Mouse (Mus musculus): ENCODE data around the gene Gm20518.

Gene Gm20518

DNA sequence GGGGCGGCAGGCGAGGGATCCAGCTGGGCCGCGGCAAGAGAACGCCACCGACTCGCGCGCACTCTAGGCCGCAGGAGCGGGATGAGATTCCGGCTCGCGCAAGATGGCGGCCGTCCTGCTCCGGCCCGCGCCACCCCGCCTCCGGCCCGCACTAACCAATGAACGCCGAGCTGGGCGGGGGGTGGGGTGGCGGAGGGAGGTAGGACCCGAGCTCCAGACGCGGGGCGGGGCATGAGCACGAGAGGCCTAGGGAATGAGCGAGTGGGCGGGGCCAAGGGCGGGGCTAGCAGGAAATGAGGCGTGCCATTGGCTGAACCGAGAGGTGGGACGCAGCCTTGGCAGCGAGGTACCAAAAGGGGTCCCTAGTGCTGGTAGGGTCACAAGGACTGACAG lies at the start of gene Gm20518:
Gene Gm20518 (minus strand): TSS at position 105 of the 393 bp plus-strand sequence.
- DNase-seq (ENCODE audit: low read depth): peak; percentile 97

DNA sequence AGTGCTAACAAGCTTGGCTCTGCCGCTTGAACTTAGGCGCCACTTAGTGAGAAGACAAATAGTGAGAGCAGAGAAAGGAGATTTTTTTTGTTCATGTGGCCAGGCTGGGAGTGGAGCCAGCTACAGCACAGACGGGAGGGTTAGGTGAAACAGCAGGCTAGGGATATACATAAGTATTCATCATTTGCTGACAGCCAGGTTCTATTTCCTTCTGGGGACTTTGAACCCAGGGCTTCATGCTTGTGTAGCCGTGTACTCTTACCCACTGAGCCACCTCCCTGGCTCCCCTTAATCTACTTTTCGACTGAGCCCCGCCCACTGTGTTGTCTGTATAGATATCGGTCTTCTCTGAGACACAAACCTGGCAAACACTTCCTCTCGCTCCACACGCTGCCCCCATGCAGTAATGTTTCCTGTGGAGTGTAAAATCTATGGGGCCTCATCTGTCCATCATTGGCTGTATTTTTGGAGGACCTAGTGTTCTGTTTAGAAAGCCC lies 47.8 kb upstream of the Gm20518 start:
- DNase-seq (ENCODE audit: low read depth): no peak

DNA sequence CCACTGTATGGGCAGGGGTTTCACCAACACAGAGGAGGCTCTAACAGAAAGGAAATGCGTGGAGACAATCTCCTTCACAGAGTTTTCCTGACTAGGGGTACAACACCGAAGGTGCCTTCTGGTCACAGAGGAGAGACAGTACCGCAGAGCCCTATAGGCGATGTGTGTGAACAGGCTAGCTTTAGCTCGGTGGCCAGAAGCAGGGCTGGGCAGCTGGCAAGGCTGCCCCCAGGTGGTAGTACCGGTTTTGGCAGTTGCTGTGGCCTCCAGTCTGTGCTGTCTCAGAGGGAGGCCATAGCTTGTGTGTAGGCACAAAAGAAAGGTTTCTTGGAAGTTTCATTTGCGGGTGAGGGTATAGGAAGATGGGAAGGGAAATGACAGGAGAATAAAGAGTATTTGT lies 47.4 kb upstream of the Gm20518 start:
- DNase-seq (ENCODE audit: low read depth): peak; percentile 82

DNA sequence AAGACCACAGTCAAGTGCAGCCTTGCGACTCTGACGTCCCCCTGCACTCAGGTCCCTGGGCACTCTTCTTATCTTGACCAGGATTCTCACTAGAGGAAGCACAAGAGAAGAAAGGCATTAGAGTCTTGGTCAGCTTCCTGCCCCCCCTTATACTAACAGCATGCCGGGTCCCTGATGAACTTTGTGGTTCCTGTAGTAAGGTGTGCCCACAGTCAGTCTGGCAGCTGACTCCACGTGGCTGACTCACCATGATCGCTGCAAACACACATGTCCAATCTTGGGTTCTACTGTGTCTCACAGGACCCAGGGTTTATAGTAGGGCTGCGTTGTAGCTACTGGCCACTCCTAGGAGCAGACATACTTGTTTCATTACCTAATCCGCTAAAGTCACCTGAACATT lies 46.7 kb upstream of the Gm20518 start:
- no peak for DNase-seq (ENCODE audit: low read depth)

DNA sequence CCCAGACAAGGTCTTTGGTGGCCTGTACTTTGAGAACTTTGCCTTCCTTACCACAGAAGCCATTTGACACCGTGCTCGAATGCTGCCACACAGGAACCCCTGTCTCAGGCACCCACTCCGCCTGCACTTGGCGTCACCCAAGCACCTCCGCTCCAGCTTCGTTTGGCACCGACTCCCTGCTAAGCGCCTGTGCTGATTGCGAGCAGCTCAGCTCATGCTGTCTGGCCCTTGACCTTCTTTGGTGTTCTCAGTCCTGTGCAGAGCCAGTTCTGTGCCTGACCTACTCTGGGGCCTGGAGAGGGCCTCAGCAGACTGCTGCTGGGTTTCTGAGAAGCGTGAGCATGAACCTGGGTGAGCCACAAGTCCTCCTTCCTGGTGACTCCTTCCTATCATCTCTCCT lies 45.3 kb upstream of the Gm20518 start:
- no peak for DNase-seq (ENCODE audit: low read depth)

DNA sequence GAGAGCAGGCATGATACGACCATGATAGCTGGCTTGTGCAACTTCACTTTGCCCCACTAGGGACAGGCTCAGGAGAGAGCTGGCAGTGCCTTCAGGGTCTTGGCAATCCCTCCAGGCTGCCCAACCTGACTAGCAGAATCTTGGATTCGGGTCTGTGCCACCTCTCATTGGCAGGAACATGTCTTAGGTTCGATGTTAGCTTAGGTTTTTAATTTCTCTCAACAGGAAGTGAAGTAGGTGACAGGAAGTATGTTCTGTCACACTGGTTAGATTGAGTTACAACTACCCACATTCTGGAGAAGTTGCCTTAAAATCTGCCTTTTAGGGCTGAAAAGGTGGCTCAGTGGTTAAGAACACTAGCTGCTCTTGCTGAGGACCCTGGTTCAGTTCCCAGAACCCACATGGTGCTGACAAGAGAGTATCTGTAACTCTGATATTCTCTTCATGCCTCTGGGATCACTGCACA lies 43.0 kb upstream of the Gm20518 start:
- peak; percentile 46 for DNase-seq (ENCODE audit: low read depth)

DNA sequence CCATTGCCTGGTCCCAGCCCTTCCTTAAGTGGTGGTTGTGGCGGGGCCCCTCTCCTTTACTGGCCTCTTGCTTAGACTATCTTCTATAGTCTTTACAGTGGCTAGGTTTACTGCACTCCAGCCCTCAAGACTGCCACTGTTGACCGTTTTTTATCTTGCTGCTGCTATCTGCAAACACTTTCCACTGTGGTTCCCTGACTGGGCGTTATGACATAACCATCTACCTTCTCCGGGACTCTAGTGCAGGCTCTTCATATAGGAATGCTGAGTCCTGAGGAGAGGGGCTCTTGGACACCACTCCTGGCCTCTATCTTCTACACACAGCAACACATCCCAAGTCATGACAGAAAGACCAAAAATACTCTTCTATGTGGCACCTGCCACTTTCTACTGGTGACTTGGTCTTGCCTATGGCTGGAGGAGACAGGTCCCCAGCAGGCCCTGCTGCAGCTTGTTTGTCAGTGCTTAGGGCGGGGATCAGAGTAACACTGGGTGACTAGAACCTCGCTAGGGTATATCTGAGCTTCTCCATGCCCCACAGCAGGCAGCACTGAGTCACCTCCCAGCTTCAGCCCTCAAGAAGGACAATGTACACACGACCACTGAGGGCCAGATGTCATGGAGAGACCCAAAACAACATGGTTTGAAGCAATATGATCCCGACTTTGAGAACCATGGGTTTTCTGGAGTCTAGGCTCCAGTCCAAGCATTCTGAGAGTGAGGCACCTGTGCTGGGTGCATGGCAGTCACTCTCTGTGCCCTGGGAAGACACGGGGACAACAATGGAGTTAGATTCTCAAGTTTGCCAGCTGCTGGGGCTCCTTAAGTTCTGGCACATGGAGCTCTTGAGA lies 42.3 kb upstream of the Gm20518 start:
- no peak for DNase-seq (ENCODE audit: low read depth)

DNA sequence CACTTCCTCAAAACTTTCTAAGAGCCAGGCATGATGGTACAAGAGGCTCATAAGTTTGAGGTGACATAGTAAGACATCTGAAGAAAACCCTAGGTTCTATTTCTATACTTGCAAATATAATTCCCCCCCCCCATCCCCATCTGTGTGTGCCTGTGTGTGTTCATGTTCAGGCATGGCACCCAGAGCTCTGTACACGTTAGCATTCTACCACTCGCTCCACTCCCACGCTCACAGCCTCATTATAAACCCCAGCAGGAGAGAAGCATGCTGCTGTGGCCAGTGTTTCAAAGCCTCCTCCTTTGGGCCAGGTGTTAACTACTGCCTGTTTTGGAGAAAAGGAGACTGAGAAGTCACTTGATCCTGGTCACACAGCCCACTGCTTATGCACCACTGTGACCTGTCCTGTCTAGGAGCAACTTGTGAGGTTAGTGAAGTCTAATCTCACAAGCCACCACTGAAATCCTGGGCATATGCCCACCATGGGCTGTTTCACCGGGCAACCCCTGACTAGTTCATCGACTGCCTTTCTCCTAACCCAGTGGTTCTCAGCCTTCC lies 40.5 kb upstream of the Gm20518 start:
- DNase-seq (ENCODE audit: low read depth): no peak

DNA sequence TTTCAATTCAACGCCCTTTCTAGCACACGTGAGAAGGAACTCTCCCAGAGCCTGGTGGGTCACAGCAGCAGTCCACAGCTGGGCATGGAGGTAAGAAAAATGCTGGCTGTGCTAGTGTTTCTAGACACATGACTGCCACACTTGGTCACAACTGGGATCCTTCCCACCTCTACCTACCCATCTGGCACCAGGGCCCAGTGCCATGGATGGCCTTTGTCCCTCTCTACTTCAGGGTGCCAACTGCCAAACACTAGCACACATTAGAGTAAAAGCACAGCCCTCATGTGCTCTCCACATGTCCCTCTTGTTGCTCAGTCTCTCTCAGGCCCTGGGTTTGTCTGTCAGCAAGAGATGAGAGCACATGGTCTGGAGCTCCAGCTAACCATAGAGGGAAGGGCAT lies 38.2 kb upstream of the Gm20518 start:
- DNase-seq (ENCODE audit: low read depth): no peak

DNA sequence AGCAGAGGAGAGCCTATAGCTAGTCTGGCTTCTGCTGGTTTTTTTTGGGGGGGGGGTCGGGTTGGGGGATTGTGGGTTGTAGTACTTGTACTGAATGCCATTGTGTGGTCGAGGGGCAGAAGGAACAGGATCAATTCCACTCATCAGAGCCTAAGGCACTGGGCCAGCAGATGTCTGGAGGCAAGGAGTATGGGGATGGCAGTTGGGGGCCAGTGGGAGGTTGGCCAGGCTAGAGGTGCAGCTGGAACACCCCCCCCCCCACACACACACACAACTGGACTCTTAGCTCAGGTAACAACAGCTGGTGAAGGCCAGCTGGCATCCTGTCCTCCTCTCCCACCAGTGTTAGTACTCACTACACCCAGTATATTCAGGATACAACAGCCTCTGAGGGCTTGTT lies 37.7 kb upstream of the Gm20518 start:
- no peak for DNase-seq (ENCODE audit: low read depth)

DNA sequence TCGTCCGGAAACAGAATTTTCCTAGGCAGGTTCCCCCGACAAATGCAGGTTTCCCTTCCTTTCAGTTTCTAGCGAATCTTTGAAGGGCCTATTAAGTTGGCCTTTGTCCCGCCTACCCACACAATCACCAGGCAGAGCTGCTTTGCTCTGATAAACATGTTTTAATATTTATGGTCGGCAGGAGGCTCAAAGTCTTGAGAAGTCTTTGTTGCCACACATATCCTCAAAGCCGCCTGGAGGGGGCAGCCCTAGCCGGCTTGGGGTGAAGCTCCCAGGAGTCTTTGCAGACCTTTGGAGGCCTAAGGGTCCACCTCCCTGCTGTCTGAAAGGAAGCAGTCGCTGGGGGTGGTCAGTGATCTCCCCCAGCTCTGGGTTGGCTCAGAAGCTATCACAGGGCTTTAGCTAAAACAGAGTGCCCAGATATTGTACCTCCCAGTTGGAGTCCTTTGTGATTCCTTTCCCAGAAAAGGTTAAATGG lies 37.2 kb upstream of the Gm20518 start:
- peak; percentile 89 for DNase-seq (ENCODE audit: low read depth)

DNA sequence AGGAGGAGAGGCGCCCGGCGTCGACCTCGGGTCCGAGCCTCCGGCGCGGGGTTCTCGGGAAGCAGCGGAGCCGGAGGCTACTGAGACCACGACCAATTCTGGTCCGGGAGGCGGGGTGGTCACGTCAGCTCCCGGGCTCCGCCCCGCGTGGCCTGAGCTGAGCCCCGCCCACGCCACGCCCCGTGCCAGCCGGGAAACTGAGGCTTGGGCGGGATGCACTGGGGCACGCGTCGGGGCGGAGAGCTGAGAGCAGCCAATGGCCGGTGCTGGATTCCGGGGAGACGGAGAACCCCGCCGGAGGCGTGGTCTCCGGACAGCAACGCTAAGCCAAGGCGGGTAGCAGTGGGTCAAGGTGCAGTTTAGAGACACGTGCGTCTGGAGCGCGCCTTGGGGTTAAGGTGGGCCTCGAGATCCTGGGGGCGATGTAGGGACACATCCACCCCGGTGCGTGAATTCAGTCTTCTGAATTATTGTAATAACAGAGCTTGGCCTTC lies 36.7 kb upstream of the Gm20518 start, which contains the start of gene Slc25a1:
Gene Slc25a1 (minus strand): TSS at position 133 of the 494 bp plus-strand sequence.
- DNase-seq (ENCODE audit: low read depth): peak; percentile 59

DNA sequence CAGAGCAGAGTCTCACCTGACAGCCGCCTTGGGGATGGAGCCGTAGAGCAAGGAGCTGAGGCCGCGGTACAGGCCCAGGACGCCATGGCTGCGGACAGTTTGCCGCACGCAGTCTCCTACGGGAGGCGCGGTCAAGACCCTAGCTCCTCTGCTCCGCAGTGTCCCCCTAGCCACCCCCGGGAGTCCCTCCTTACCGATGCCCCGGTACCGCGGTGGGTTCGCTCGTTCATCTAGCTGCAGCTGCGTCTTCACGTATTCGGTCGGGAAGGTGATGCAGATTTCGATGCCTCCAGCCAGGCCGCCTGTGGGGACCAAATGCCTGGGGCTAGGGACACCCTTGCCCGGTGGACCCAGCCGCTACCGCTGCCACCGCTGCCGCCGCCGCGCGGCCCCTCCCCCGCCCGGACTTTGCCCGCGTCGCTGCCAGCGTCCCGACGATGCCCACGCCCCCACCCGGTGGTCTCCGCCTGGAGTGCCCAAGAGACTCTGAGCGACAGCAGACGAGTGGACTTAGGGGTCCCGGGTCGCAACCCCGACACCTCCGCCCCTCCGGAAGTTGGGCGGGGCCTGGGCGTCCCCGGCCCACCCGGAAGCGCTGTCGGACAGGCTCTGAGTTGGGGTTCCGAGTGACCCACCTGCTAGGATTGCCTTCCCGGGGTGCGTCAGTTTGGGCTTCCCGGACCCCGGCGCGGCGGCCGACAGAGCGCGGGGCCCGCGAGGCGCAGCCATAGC lies 36.0 kb upstream of the Gm20518 start:
- DNase-seq (ENCODE audit: low read depth): peak; percentile 50

DNA sequence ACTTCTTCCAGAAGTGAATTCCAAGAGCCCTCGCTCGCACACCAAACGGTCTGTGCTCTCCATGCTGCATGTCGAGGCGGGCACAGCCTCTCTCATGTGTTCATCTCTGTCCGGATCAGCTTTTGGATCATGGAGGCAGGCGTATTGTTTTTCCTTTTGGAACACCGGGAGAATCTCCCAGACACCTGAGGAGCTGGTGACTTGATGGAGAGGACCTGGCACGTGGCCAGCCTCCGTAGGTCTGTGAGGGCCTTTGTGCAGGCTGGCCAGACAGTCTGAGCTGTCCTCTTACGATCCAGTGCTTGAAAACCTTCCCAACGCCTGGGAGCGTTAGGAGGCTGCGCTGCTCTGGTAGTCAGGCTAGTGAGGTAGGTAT lies 30.7 kb upstream of the Gm20518 start:
- DNase-seq (ENCODE audit: low read depth): no peak

DNA sequence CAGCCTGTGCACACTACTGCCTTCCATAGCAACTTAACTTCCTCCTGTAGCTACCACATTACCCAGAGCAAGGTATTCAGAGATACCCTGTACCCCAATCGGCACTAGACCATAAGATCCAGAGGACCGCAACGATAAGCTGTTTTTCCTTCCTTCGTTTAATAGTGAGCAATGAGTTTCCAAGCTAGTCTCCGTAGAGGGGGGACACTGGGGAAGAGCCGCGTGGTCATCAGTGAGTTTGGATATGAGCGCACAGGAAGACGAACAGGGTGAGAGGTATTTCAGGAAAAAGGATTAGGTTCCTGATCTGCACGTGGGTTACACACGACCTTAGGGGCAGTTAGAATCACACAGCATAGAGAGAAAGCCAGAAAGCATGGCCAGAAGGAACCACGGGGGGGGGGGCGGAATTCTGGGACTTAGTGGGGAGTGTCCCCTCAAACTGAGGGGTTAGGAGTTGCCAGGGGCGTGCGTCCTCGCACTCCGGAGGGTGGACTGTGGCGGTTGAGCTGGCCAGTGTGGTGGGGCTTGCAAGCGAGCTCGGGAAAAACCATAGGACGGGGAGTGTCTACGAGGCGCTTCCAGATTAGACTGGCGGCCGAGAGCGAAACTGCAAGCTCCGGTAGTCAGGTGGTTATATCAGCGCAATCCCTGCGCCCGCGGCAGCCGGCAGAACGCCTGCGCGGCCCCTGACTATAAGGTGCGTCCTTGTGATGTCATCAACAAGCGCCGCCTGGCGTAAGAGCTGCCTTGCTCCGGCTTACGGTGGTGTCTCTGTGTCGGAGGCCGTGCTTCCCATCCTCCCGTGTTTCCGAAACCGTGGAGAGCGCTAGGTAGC lies 30.1 kb upstream of the Gm20518 start:
- DNase-seq (ENCODE audit: low read depth): peak; percentile 97

DNA sequence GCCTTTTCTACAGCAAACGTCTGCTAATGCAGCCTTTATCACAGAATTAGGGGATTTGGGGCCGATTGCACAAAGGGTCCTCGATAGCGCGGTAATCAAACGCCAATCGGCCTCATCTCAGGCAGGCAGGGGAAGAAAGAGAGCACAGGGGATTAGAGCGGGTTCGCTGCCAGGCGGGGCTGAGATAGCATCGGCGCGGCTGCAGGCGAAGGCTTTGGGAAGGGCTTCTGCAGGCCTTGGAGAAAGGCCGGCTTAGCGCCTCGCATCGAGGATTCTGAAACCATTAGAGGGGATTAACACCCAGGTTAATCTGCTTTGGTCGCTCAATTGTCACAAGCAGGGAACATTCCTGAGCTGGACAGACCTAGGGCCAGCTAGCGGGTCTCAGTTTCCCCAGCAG lies 29.1 kb upstream of the Gm20518 start:
- DNase-seq (ENCODE audit: low read depth): no peak

DNA sequence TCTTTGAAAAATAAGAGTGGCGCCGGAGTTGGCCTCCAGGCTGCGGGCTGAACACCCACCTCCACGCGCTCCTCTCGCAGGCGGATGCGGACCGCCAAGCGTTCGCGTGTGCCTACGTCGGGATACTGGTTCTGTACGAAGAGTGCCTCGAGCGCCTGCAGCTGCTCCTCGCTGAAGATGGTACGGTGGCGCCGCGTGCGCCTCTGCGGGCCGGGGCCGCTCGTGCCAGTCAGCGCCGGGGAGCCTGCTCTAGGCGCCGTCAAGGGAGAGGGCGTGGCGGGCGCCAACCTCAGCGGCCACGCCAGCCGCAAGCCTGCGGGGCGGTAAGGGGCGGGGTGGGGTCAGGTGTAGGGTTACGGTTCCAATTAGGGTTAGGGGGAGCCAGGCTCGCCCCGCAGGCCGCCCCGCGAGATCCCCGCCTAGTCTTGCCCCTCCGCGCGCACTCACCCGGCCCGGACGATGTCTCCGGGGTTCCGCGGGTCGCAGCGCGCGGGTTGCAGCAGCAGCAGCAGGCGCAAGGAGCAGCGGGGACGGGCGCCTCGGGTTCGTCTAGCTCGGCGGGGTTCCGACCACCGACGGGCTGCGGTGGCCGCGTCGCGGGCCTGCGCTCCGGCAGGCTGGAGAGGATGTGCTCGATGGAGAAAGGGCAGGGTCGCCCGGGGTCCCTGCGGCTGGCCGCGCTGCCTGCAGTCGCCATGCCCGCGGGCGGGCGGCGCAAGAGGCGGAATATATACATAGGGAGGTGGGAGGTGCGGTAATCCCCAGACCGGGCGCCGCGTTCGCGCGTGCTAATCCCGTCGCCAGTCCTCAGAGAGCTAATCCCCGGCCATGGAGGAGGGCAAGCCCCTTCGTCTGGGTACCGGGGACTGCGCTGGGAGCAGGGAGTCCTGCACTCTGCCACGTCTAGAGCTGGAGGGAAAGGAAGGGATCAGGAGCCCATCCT lies 23.1 kb upstream of the Gm20518 start, which contains the start of gene Gsc2:
Gene Gsc2 (minus strand): TSS at position 753 of the 943 bp plus-strand sequence.
- DNase-seq (ENCODE audit: low read depth): peak; percentile 46

DNA sequence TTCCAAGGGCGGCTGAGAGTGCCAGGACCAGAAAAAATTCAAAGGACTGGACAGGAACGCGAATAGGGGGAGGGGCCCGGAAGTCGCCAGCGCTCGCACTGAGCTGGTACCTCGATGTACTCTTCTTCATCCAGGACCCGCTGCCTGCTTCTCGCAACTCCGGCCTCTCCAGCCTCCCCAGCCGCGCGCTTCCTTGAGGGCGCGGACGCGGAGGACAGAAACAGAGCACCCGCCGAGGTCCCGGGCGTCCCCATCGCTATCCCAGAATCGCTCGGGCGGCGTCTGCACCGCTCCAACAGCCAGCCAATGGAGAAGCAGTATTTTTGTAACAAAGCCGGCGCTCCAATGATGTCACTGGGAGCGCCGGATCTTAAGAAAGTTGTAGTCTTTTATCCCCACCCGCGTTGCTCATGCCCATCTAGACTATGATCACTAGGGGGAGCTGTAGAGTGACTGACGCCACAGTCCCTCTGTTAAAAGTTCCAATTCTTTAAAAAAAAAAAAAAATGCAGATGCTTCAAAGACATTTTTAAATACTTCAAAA lies 19.7 kb upstream of the Gm20518 start, which contains the start of gene Ess2:
Gene Ess2 (minus strand): TSS at position 297 of the 544 bp plus-strand sequence.
- peak; percentile 97 for DNase-seq (ENCODE audit: low read depth)

DNA sequence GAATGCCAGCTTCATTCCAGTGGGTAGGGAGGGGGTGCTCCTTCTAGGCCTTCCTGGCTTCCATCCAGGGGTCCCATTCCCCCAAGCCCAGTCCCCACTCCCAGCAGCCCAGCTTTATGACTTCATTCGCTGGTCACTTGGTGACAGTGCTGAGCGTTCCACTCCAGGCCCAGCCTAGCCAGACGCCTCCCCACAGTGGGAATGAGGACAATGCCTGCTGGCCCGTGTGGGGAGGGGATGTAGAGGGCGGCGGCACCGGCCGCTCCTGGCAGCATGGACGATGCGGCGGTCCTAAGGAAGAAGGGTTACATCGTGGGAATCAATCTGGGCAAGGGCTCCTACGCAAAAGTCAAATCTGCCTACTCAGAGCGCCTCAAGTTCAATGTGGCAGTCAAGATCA lies 7.0 kb upstream of the Gm20518 start, which contains the start of the genes Dgcr2 and Tssk2:
Gene Dgcr2 (minus strand): TSS at position 101 of the 400 bp plus-strand sequence.
Gene Tssk2 (plus strand): TSS at position 176 of the 400 bp plus-strand sequence.
- no peak for DNase-seq (ENCODE audit: low read depth)

DNA sequence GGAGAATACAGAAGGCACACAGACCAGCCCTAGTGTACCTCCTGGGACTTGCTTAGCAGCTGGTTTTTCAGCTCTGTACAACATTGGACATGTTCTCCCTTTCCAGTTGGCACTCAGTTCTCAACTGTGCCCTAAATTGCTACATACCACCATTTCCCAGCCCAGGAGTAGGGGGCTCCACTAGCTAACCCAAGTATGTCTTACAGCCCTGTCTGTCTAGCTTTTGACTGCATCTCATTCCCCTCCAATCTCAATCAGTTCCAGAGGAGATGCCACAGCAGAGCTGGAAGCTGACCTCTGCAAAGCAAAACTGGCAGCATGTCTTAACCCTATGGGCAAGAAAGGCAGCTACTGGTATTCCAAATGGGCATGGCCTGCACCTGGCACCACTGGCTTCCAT lies 4.6 kb upstream of the Gm20518 start:
- DNase-seq (ENCODE audit: low read depth): no peak
